Mouse (Mus musculus) T-cell, adult 66 days (primary cell): ENCODE data around the gene Rbbp4. TPM values are rescaled to one million over a fixed set of nuclear protein-coding genes. Genes with fewer than 3 reads are reported as not detected.

Experiments
- total RNA-seq, 2 experiments: library from RNA; stranded (reverse); gene quantifications; 3 replicates in 1 of 2; 4 replicates in 1 of 2; pipeline ENCODE4 v1.2.4; 2023

Gene Rbbp4
- 100 to 1,000 TPM; 136 to 156 TPM for total RNA-seq

DNA sequence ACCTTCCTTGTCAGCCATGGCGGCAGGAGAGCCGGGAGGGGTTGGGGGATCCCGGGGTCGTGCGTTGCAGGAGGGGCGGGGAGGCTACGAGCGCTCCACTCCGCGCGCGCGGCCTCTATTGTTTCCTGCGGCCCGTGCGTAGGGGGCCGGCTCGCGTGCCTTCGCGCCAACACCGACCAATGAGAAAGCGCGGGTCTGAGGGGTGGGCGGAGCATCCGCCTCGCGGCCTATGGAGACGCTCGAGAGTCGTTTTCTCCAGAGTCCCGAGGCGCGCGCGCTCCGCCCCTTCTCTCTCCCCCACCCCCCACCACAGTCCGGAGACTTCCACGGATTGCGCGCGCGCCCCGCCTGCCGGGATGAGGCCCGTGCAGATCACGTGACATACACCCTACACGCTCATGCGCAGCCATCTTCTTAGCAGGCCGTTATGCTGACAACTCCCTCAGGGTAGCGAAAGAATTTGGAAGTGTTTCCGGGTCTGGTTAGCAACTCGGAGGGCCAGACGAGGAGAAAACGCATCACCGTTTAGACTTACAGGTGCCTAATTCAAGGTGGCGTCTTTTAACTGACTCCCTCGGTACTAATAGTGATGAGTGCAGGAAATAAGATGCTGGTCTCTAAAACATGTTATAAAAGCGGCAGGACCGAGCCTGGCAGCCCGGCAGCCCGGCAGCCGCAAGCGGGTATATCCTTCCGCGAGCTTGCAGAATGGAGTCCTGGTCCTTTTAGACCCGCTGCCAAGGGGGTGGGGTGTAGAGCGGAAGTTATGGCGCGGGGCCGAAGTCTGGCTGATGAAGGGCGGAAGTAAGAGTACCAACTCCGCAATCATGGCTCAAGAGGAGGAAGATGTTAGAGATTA lies at the start of gene Rbbp4, which contains the start of gene Zbtb8os:
Rbbp4 (minus strand) TSS at position 155 of the 859 bp plus-strand sequence.
Zbtb8os (plus strand) TSS at position 480 of the 859 bp plus-strand sequence.

DNA sequence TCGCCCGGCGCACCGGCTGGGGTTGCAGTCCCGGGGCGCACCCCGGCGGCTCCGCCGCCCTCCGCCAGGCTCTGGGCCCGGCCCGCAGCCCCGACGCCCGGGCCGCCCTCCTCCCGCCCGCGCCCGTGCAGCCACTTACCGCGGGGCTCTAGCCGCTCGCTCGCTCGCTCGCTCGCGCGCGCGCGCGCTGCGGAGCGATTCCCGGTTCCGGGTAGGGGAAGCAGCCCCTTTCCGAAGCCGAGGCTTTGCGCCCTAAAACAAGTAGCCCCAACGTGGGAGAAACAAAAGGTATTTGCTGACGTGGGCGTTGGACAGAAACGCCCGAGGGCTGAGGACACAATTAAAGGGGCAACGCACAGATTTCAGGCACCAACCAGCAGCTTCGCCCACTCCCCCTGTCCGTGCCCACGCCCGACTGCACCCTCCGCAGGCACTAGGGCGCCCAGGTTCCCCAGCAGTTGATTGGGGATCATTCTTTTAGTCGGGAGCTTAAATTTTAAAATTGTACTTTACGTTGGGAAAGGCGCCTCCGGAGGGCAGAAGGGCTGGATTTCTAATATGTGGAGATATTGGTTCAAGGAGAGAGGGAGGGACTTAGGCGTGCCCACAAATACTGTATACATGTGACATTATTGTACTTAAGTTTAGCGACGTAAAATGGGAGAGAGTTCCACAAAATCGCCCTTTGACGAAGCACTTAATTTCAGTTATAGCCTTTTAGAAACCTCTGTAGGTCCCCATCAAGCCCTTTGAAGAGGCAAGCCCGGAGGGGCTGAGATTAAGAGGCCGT lies 42.6 kb upstream of the Rbbp4 start, which contains the start of gene Zbtb8a:
Zbtb8a (minus strand) TSS at position 516 of the 790 bp plus-strand sequence.

DNA sequence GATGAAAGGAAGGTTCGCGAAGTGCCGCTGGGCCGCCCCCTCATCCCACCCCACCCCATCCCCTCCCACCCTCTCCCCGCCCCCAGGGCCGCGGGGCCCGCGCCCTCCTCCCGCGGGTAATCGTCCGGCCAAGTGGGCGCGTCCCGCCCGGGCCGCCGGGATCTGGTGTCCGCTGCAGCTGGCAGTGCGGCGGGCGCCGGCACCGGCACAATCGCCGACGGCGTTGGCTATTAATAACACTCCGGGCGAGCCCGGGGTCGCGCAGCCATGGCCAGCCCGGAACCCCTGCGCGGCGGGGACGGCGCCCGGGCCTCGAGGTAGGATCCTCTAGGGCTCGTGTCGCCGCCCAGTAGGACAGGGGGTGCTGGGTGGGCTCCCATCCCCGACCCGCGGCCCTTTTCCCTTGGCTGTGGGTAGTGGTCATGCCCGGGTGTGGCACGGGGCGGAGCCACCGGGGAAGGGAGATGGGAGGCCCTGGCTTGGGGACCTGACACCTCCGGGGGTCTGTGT lies 47.6 kb downstream of the Rbbp4 start, which contains the start of gene Sync:
Sync (plus strand) TSS at position 146 of the 510 bp plus-strand sequence.

DNA sequence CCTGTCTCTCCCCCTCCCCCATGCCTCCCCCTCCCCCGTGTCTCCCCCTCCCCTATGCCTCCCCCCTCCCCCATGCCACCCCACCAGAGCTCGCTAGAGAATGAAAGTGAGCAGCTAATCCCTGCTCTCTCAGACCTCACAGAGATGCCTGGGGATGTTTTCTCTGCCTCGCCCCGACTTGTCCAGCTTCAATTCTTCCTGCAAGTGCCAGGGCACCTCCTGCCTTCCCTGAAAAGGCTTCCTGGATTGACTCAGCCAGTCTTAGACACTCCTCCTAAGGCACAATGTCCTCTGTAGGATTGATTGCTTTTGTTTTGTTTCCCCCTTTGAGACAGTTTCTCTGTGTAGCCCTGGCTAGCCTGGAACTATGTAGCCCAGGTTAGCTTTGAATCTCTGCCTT lies 74.0 kb downstream of the Rbbp4 start, which contains the start of gene C77080:
C77080 (minus strand) TSS at position 209 of the 400 bp plus-strand sequence.

Other genes with a start within 250 kb of the Rbbp4 start
- gene Tmem54, start 229.8 kb downstream of the Rbbp4 start, total RNA-seq: not detected
- not detected for gene Hpca, start 213.3 kb downstream of the Rbbp4 start, total RNA-seq
- under 1 TPM in 1 of 2 experiments, not detected in 1; 0.21 TPM for gene Fndc5, start 198.4 kb downstream of the Rbbp4 start, total RNA-seq
- gene S100pbp, start 145.6 kb downstream of the Rbbp4 start, total RNA-seq: 10 to 100 TPM; 43.5 to 50.3 TPM
- gene Yars, start 145.6 kb downstream of the Rbbp4 start, total RNA-seq: 10 to 100 TPM; 59.0 to 71.4 TPM
- under 1 TPM; 0.15 TPM for gene C77080, start 74.0 kb downstream of the Rbbp4 start, total RNA-seq
- gene Sync, start 47.8 kb downstream of the Rbbp4 start, total RNA-seq: not detected
- 10 to 100 TPM; 32.1 to 52.3 TPM for gene Zbtb8os, start 325 bp upstream of the Rbbp4 start, total RNA-seq
- 1 to 10 TPM; 4.1 to 4.9 TPM for gene Zbtb8a, start 42.7 kb upstream of the Rbbp4 start, total RNA-seq
- under 1 TPM in 1 of 2 experiments, not detected in 1; 0.26 TPM for gene Zbtb8b, start 105.5 kb upstream of the Rbbp4 start, total RNA-seq
- 100 to 1,000 TPM; 118 to 131 TPM for gene Bsdc1, start 126.2 kb upstream of the Rbbp4 start, total RNA-seq
- gene Tssk3, start 155.7 kb upstream of the Rbbp4 start, total RNA-seq: not detected
- 1 to 10 TPM; 1.1 to 1.5 TPM for gene Fam229a, start 155.8 kb upstream of the Rbbp4 start, total RNA-seq
- 10 to 100 TPM in 1 of 2 experiments, 1 to 10 TPM in 1; 8.1 to 10.4 TPM for gene Marcksl1, start 178.2 kb upstream of the Rbbp4 start, total RNA-seq
- 100 to 1,000 TPM; 135 to 137 TPM for gene Hdac1, start 207.3 kb upstream of the Rbbp4 start, total RNA-seq
- gene Lck, start 238.3 kb upstream of the Rbbp4 start, total RNA-seq: 100 to 1,000 TPM; 913 to 948 TPM
- not detected for gene Fam167b, start 243.2 kb upstream of the Rbbp4 start, total RNA-seq